ENCODE assay signal across 9 mouse cellular contexts in genomic region chr5:75153626-75153960, GRCm38 (mm10). TPM values are rescaled to one million over a fixed set of nuclear protein-coding genes. Genes with fewer than 3 reads are reported as not detected.
DNase-seq lines count a peak whose midpoint lies in the region; ATAC-seq and TF ChIP-seq lines count a peak whose summit lies in the region.
"Had no signal": no experiment of that assay in that cellular context is flagged by ENCODE, and none has a peak within 500 bp of the region (broad histone marks: within the 10 kb centered on the region; RNA-seq: fewer than 3 reads in every experiment).

No protein-coding gene starts in this region.

- TF ChIP-seq CTCF in forebrain, postnatal 0 days (IDR thresholded peaks at IDR 0.05; ENCODE audit: low read depth), result no peak

- no peak for DNase-seq in heart, postnatal 14 days
- peak; percentile 66 for DNase-seq in adipocyte (ENCODE audit: low spot score)
- no peak for DNase-seq in forebrain, postnatal 0 days
- no peak for DNase-seq in thymus, adult 18-20 months
- no peak for DNase-seq in gastrocnemius, postnatal 36 days
- DNase-seq: thymus, adult 2 months had no signal

- peak overlapping the region; percentile 80 to 84 for H3K27ac ChIP-seq in heart, embryonic 14.5 days (replicated peaks in 1 of 2; ENCODE audit: control insufficient read depth in 1 of 2, insufficient read depth in 1 of 2, low read depth in 2 of 2, low read length in 2 of 2)
- H3K27ac ChIP-seq in forebrain, postnatal 0 days (ENCODE audit: low read depth, low read length), result no peak overlapping the region
- H3K27ac ChIP-seq in liver, embryonic 15.5 days (replicated peaks), result no peak overlapping the region

- peak overlapping the region; percentile 53 to 56 for H3K4me3 ChIP-seq in heart, embryonic 14.5 days (ENCODE audit: control insufficient read depth in 1 of 2, insufficient read depth in 1 of 2, low read depth in 1 of 2, low read length in 2 of 2)
- peak overlapping the region; percentile 25 for H3K4me3 ChIP-seq in forebrain, postnatal 0 days (ENCODE audit: low read depth, low read length)
- H3K4me3 ChIP-seq in liver, embryonic 15.5 days (replicated peaks), result peak overlapping the region; percentile 33

- intact Hi-C loops in heart, postnatal 14 days (cut with DNase I), result loop anchor here (2.0 to 10.0 kb wide), 4 partner anchors 361 to 1389 kb away; partner anchors contain the start of genes Lnx1 and Usp46
- intact Hi-C loops in gastrocnemius, postnatal 36 days (cut with DNase I), result loop anchor here (5.0 to 10.0 kb wide), 3 partner anchors 206 to 1299 kb away; no protein-coding TSS in a partner anchor

- 1% methylated on average over 13 of the region's 13 CpGs for WGBS in heart, embryonic 14.5 days
- WGBS in forebrain, postnatal 0 days, result 5% methylated on average over 13 of the region's 13 CpGs
- under 1% methylated on average over 13 of the region's 13 CpGs for WGBS in liver, embryonic 15.5 days (ENCODE audit: insufficient replicate concordance)

- peaks cover 12 to 16% of the 10 kb centered on the region in 2 experiments for H3K4me1 ChIP-seq in heart, embryonic 14.5 days (ENCODE audit: control insufficient read depth in 2 of 2, insufficient read depth in 2 of 2, low read length in 2 of 2)
- peaks cover 20% of the 10 kb centered on the region for H3K4me1 ChIP-seq in forebrain, postnatal 0 days (ENCODE audit: insufficient read depth)
- peaks cover 19% of the 10 kb centered on the region for H3K4me1 ChIP-seq in liver, embryonic 15.5 days (replicated peaks)

- peaks cover 41% of the 10 kb centered on the region for H3K27me3 ChIP-seq in heart, embryonic 14.5 days (ENCODE audit: control insufficient read depth, insufficient read depth, low read length)
- peaks cover 62% of the 10 kb centered on the region for H3K27me3 ChIP-seq in forebrain, postnatal 0 days (ENCODE audit: insufficient read depth, low read length)
- peaks cover 86% of the 10 kb centered on the region for H3K27me3 ChIP-seq in liver, embryonic 15.5 days

- H3K4me2 ChIP-seq in heart, embryonic 14.5 days (ENCODE audit: low read length), result peak overlapping the region; percentile 62
- H3K4me2 ChIP-seq in forebrain, postnatal 0 days (ENCODE audit: low read depth), result peak overlapping the region; percentile 35
- peak overlapping the region; percentile 50 for H3K4me2 ChIP-seq in liver, embryonic 15.5 days

- ATAC-seq in heart, embryonic 14.5 days (ENCODE audit: insufficient number of reproducible peaks, insufficient read depth, low FRiP score, low read depth), result no peak
- no peak for ATAC-seq in forebrain, postnatal 0 days
- ATAC-seq in liver, embryonic 15.5 days (ENCODE audit: insufficient read depth), result no peak
- no peak for ATAC-seq in megakaryocyte progenitor cell, adult 5-6 weeks (replicated peaks; ENCODE audit: poor library complexity)

- H3K36me3 ChIP-seq in heart, embryonic 14.5 days (ENCODE audit: control insufficient read depth, insufficient read depth, low read length), result no peaks in the 10 kb centered on the region
- no peaks in the 10 kb centered on the region for H3K36me3 ChIP-seq in forebrain, postnatal 0 days (ENCODE audit: insufficient read depth)
- H3K36me3 ChIP-seq in liver, embryonic 15.5 days (replicated peaks), result no peaks in the 10 kb centered on the region

- H3K9ac ChIP-seq in heart, embryonic 14.5 days (ENCODE audit: low read length), result peak overlapping the region; percentile 78
- H3K9ac ChIP-seq in forebrain, postnatal 0 days, result no peak overlapping the region
- H3K9ac ChIP-seq in liver, embryonic 15.5 days, result no peak overlapping the region

- no peaks in the 10 kb centered on the region for H3K9me3 ChIP-seq in heart, embryonic 14.5 days (ENCODE audit: control insufficient read depth, low read length)
- no peaks in the 10 kb centered on the region for H3K9me3 ChIP-seq in forebrain, postnatal 0 days (ENCODE audit: low read length)
- H3K9me3 ChIP-seq in liver, embryonic 15.5 days (replicated peaks), result no peaks in the 10 kb centered on the region

RNA-seq across cellular contexts. Expression of gene Pdgfra, which starts 1.5 kb away (rescaled TPM):
- 19.6 and 24.5 TPM in 2 replicates for polyA plus RNA-seq in heart, embryonic 14.5 days (2014; fragmentation: Nextera tagmentation; extraction: Ambion mirVana)
- total RNA-seq in heart, postnatal 14 days (2021), result 10 to 100 TPM; 35.3 to 44.0 TPM
- 43.9 and 49.9 TPM in 2 replicates for total RNA-seq in forebrain, postnatal 0 days (2014; rRNA removed)
- 10.0 and 14.0 TPM in 2 replicates for polyA plus RNA-seq in forebrain, postnatal 0 days (2015; fragmentation: Nextera tagmentation; extraction: Ambion mirVana)
- polyA plus RNA-seq in liver, embryonic 15.5 days (2015; fragmentation: Nextera tagmentation; extraction: Ambion mirVana), result 1.3 and 1.7 TPM in 2 replicates
- total RNA-seq in gastrocnemius, postnatal 36 days (2021), result 10 to 100 TPM; 17.4 to 17.5 TPM
- total RNA-seq in megakaryocyte progenitor cell, adult 5-6 weeks (2015), result not detected in 2 replicates
- total RNA-seq in megakaryocyte progenitor cell, adult 5-6 weeks (2017), result 0.08 TPM in 1 of 2 replicates, not detected in the other

Comparison
In these comparisons a context has a peak if more than half of its experiments do, and no peak if none do; other contexts are left out.
1. H3K27ac ChIP-seq: peak in heart, embryonic 14.5 days (2 of 2); none in forebrain, postnatal 0 days (single experiment) and liver, embryonic 15.5 days (single experiment).
2. RNA of gene Pdgfra, which starts 1.5 kb away (total RNA-seq): 43.9 to 49.9 TPM in forebrain, postnatal 0 days, 35.3 to 44.0 TPM in heart, postnatal 14 days and 17.4 to 17.5 TPM in gastrocnemius, postnatal 36 days; 0.08 TPM in megakaryocyte progenitor cell, adult 5-6 weeks; every median in the first group is over 10 times any median in the second.
3. Peak in every context shown above with its lines, with median percentiles within 50 percentile points of each other: H3K4me2 ChIP-seq and H3K4me3 ChIP-seq.